Mouse (Mus musculus): ENCODE measurements around the gene Setd7. TPM values are rescaled to one million over a fixed set of nuclear protein-coding genes. Genes with fewer than 3 reads are reported as not detected.
A peak's percentile ranks its signal among the peaks of the same experiment; 100 is the strongest.

Setd7 gene
- total RNA-seq, 2 experiments from 2014 or later: 48.3 to 48.8 TPM

DNA sequence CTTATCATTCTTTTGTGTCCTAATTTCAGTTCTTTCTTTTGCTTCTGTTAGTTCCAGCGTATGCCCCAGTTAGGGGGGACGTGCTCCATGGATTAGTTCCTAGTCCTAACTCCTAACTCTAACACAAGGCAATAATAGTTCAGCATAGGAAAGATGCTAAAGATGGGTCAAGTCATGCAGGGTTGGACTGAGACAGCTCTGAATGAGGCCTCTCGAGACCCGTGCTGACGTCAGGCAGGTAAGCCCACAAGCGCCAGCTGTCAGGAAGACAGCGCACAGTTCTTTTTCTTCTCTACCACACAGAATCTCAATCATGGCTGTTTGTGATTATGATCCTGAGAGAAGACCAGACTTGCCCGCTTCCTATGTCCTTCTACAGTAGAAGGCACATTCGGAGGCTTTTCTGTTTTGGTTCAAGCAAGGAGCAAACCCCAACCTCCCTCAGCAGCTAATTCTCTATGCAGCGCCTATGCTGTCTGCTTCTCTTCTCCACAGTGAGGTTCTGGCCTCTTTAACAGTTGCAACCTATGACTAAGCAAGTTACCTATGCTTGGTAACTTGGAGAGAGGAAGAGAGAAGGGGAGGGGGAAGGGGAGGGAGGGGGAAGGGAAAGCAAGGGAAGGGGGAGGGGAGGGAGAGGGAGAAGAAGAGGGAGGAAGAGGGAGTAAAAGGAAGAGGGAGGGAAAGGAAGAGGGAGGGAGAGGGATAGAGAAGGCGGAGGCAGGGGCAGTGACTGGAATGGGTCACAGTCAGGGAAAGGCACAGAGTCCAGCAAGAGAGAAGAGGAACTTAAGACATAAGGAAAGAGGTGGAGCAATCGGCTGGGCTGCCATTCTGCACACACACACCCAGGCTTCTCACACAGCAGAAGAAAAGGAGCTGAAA lies 42.6 kb downstream of the Setd7 start:
- DNase-seq (ENCODE audit: low spot score in 2 of 2): no peak

DNA sequence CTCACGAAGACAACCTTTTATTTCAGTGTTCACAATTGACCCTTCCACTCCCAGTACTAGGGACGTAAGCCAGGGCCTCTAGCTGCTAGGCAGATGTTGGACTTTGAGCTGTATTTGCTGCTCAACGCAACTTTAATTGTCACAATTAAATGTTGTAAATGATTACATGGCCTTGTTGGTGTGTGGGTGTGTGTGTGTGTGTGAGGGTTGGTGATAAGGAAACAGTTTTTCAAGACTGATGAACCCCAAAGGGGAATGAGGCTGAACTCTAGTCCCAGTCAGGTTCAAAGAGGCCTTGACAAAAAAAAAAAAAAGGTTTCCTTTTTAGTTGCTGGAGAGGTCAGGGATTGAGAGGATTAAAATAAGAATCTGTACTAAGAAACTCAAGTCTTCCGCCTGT lies 43.2 kb downstream of the Setd7 start:
- no peak for DNase-seq (ENCODE audit: low spot score in 2 of 2)

DNA sequence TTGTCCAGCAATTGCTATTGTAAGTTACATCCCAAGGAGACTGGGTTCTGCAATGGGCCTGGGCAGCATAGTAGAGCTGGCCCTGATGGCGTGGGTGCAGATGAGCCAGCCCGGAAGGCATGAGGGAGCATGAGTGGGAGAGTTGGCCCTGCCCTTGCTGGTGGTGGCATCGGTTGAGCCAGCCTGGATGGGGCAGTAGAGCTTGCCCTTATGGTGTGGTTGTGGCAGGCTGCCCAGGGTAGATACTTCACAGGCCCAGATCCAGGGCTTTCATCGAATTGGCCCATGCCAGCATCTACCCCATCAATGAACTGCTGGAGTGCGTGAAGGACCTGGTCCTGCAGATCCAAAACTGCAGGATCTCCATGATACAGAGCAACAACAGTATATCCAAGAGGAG lies 48.7 kb downstream of the Setd7 start:
- no peak for DNase-seq (ENCODE audit: low spot score in 2 of 2)

GRCm38 (mm10) chr3:51510903-51511302 lies 49.8 kb downstream of the Setd7 start:
- DNase-seq (ENCODE audit: low spot score in 2 of 2): peak; percentile 72 to 79

- no peak for DNase-seq (ENCODE audit: low spot score in 2 of 2)
Measured at GRCm38 (mm10) chr3:51505465-51505864, 55.2 kb downstream of the Setd7 start.

DNA sequence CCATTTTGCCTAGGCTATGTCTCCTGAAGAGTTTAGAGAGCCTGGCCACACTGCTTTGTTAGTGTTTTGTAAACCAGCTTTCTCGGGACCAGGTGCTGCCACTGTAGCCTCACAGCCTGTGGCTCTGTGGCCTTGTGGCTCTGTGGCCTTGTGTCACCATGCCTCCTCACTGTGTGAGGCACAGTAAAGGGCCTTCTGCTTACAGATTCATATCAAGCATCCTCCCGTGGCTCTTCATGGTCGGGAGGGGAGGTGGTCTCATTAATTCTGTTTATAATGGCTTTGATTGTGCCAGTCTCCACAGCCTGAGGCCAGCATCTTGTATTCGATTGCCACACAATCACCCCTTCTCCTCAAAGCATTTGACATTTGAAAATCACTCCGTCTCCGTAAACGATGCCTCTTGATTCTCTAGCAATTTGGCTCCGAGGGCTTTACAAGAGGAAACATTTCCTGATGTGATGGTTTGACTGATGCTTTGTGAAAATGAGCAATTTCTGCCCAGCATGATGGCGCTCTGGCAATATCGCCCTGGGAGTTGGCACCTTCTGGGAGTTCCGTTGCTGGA lies 56.2 kb downstream of the Setd7 start:
- no peak for DNase-seq (ENCODE audit: low spot score in 2 of 2)

GRCm38 (mm10) chr3:51499876-51500275 lies 60.8 kb downstream of the Setd7 start:
- DNase-seq (ENCODE audit: low spot score in 2 of 2): no peak

GRCm38 (mm10) chr3:51498659-51499058 lies 62.0 kb downstream of the Setd7 start:
- no peak for DNase-seq (ENCODE audit: low spot score in 2 of 2)

DNA sequence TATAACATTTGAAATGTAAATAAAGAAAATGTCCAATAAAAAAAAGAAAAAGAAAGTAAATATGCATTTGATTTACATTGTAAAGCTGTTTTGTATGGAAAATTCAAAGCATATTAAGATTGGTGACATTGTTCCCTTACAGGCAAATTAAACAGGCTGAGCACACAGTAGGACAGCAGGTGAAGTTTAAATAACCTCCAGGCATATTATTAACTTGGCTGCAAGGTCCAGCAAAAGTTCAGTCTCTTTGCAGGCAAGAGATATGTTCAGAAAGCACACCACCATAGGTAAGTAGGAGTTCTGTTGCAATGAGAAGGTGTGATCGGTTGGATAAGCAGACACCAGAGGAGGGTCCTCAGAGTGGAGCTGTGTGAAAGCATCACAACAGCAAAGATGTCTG lies 62.7 kb downstream of the Setd7 start:
- DNase-seq (ENCODE audit: low spot score in 2 of 2): no peak

DNA sequence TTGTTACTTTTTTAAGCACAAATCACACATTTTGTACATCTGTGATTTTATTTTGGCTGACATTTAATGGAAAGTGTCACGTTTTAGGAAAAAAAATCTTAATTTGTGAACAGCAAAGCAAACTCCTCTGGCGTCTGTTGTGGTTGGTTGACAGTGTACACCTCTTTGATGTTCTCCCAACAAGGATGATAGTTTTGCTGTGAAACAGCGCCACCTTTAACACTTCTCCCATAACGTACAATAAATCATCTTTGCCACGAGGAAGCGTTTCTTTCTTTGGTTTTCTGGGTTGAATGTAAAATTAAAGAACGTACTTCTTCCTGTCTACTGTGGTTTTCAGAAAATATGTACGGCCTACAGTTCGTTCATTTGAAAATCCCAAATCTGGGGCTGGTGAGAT lies 65.0 kb downstream of the Setd7 start:
- DNase-seq (ENCODE audit: low spot score in 2 of 2): no peak

DNA sequence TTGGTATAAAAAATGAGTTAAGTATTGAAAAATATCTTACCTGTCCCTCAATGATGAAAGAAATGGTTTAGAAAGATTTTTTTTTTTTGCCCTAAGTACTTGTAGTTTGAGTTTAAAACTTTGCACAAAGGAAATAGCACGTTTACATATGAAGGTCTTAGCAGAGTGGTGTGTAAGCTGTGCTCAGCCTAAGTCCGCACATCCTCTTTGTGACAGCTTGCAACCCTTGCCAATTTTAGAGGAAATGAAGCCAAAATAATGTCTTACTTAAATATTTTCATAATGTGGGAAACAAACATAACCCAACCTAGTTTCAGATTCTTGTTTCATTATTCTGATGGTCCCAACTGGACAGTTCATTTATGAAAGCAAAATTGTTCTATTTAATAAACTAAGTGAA lies 66.2 kb downstream of the Setd7 start:
- no peak for DNase-seq (ENCODE audit: low spot score in 2 of 2)

GRCm38 (mm10) chr3:51493272-51493838 lies 67.3 kb downstream of the Setd7 start:
- no peak for DNase-seq (ENCODE audit: low spot score in 2 of 2)

GRCm38 (mm10) chr3:51490088-51490753 lies 70.5 kb downstream of the Setd7 start:
- DNase-seq (ENCODE audit: low spot score in 2 of 2): no peak

DNA sequence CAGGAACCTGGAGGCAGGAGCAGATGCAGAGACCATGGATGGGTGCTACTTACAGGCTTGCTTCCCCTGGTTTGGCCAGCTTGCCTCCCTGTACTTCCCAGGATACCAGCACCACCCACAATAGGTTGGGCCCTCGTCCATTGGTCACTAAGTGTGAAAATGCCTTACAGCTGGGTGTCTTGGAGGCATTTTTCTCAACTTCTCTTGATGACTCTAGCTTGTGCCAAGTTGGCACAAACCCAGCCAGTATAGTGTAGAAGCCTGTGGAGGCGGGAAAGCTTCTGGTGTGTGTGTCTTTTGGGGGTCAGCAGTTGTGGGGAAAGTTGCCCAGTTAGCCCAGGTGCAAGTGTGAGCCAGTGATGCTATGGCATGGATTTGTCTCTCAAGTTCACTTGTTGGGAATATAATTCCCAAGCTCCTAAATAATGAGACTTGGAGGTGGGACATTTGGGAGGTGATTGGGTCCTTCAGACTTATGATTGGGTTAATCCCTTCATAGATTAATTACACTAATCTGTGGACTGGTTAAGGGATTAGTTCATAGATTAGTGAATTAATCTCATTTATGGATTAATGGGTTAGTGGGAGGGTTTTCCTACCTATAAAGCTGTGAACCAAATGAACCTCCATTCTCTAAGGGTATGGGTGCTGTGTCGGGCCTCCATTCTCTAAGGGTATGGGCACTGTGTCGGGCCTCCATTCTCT lies 74.0 kb downstream of the Setd7 start:
- DNase-seq (ENCODE audit: low spot score in 2 of 2): no peak

DNA sequence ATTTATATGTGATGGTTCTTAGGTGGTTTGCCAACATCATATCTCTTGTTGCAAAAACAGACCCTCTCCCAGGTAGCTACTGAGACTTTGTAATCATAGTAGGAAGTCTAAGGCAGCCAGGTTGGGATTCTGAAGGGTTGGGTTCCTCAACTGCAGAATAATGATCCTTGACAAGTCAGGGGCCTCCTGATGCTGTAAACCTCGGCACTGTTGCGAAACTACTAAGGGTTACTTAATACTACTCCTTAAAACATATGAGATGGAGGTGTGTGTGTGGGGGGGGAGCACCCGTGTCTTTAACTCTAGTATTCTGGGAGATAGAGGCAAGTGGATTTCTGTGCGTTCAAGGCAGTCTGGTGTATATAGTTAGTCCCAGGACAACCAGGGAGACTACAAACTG lies 75.3 kb downstream of the Setd7 start:
- no peak for DNase-seq (ENCODE audit: low spot score in 2 of 2)

DNA sequence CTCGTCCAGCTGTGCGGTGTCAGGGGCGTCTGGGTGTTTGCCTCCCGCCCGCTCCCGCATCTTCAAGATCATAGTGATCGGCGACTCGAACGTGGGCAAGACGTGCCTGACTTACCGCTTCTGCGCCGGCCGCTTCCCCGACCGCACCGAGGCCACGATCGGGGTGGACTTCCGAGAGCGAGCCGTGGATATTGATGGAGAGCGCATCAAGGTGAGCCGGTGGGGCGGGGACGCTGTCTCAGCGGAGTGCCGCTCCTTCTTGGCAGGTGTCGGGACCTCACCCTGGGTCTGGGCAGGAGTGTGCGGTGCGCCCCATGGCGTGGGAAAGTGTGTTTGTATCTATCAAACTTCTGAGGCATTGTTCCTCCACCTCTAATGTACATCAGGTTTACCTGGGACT lies 76.3 kb downstream of the Setd7 start:
- no peak for DNase-seq (ENCODE audit: low spot score in 2 of 2)

DNA sequence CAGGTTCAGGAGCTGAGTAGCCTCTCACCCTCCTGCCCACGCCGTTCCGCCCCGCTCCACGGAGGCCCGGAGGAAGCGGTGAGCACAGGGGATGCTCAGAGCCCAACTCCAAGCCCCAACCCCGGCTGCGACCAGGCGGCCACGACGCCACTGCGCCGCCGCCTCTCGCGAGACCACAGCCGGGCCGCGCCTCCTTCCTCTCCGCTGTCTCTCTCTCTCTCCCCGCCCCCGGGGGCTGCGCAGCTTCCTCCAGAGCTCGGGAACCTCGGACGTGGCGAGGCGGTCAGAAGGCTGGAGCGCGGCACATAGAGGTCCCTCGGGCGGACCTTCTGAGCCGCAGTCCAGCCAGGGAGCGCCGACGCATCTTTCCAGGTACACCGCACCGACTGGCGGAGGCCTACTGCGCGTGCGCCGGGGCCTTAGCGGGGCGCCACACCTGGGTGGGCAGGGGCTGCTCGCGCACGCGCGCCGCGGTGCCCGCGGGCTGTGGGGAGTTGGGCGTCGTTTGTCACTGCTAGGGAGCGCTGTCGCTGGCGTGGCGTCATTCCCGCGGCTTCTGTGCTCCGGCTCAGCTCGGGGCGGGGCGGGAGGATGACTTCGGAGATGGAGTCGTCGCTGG lies 76.8 kb downstream of the Setd7 start, which contains the start of gene Rab33b:
Rab33b (plus strand) TSS at position 180 of the 619 bp plus-strand sequence.
- peak; percentile 94 to 95 for DNase-seq (ENCODE audit: low spot score in 2 of 2)

DNA sequence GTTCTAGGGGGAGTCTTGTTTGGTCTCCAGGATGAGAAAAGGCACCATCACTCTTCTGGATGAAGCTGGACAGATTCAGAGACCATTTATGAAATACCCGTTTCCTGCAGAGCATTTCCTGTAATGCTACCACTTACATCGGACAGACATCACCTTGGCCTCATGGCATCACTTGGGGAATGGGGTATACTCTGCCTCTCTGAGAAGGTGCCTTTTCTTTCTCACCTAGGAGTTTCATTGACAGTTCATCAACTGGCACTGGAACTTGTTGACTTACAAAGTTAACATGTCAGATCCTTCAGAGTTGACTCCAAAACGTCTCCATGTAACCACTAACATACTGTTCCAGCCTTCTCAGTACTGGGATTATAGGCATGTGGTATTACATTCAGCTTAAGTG lies 77.9 kb downstream of the Setd7 start:
- DNase-seq (ENCODE audit: low spot score in 2 of 2): no peak

GRCm38 (mm10) chr3:51481881-51482280 lies 78.8 kb downstream of the Setd7 start:
- no peak for DNase-seq (ENCODE audit: low spot score in 2 of 2)

DNA sequence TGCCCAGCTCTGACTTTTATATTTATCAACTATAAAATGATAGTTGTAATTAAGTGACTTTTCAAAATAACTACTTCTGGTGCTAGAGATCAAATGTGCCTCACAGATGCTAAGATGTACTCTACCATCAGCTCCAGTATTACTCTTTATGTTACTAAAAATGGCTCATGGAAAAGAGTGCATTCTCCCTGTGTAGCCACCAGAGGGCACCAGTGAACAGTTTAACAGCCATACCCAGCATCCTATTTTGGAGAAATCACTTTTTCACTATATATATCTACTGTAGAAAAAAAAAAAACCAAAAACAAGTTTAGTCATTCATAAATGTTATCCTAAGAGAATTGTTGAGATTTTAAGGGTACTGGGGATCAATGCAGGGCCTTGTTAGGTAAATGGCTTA lies 79.6 kb downstream of the Setd7 start:
- DNase-seq (ENCODE audit: low spot score in 2 of 2): peak; percentile 49 to 51

- no peak for DNase-seq (ENCODE audit: low spot score in 2 of 2)
Measured at GRCm38 (mm10) chr3:51479893-51480292, 80.8 kb downstream of the Setd7 start.

Data from adrenal gland, adult 18-20 months (tissue).